Mouse (Mus musculus) E14TG2a.4 (cell line): ENCODE data around the gene Ybx1.

Experiments used
- CTCF ChIP-seq: conservative IDR thresholded peaks from 2 replicates; pipeline ENCODE4 v1.5.1; 2014; ENCODE audit warnings: low read length
- NANOG ChIP-seq: IDR thresholded peaks from 2 replicates; pipeline ENCODE4 v1.6.1; 2014; ENCODE audit warnings: borderline replicate concordance, low read length, mixed read lengths
- POU5F1 ChIP-seq: IDR thresholded peaks from 2 replicates; pipeline ENCODE4 v1.6.1; 2014; ENCODE audit warnings: low read length, borderline replicate concordance

- TF ChIP-seq CTCF (no peak), POU5F1 (no peak), NANOG (no peak)
These were observed 19.8 kb downstream of the Ybx1 start for GRCm38 (mm10) chr4:119274627-119275026.
